Mouse (Mus musculus): Measurements from ENCODE around the gene Ciao1.
"Not testable (repeated sequence)": the region's sequence is repeated elsewhere in the genome, so short reads cannot be mapped to it uniquely, and the experiment has no call there.

Gene Ciao1

DNA sequence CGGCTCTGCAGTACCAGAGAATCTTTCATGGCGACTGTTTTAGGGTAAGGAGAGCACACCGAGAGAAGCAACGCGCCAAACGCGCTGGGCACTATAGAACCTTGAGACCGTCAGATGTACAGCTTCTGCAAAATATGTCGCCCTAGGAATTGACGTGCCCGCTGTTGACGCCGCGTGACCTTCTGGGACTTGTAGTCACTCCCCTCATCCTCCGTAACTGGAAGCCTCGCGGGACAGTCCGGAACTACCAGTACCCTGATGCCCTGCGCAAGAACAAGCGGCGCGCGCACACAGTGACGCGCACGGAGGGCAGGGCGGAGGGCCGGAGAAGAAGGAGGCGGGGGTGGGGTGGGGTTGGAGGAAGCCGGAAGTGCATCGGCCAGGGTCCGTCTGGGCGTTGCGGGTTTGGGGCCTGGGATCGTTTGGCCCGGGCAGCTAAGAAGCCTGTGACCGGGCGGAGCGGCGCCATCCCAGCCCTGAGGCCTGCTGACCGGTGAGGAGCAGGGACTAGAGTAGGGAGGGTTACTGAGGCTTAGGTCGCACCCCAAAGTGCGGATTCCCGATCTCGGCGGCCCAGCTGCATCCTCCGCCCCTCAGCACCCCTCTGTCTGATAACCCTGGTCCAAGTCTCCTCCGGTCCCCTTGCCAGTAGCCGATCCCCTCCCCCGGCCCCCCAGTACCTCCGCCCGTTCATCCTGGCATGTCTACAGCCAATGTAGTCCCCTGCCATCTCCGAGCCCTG lies at the start of gene Ciao1, which contains the start of gene Tmem127:
Ciao1 (minus strand) TSS at position 225 of the 742 bp plus-strand sequence.
Tmem127 (plus strand) TSS at position 317 of the 742 bp plus-strand sequence.
- DNase-seq (ENCODE audit: low spot score in 2 of 2), result peak; percentile 96 to 97

DNA sequence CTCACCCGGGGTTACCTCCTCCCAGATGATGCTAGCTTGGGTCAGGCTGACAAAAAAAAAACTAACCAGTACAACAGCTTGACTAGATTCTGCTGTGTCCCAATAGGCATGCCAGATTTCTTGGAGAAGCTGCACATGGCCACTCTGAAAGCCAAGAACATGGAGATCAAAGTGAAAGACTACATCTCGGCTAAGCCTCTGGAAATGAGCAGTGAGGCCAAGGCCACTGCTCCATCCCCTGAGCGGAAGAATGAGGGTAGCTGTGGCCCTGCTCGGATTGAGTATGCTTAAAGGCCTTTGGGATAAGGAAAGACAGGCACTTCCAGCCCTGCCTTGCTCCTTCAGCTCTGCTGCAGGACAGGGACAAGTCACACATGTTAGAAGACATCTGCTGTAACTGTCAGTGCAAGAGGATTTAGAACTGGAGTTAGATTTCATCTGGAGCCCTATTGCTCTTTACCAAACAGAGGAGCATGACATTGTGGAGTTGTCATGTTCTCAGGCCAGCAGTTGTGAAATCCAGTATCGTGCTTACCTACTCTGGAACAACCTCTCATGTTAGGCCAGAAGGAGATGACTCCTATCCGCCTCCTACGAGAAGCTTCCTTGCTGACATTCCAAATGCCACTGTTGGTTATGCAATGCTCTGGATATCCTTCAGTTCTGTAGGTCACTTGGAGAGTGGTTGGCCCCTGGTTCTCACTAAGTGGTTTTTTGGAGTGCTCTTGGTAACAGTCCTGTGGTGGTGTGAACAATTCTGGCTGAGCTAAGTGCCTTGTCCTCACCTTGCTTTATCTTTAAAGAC lies 49.6 kb upstream of the Ciao1 start:
- no peak for DNase-seq (ENCODE audit: low spot score in 2 of 2)

DNA sequence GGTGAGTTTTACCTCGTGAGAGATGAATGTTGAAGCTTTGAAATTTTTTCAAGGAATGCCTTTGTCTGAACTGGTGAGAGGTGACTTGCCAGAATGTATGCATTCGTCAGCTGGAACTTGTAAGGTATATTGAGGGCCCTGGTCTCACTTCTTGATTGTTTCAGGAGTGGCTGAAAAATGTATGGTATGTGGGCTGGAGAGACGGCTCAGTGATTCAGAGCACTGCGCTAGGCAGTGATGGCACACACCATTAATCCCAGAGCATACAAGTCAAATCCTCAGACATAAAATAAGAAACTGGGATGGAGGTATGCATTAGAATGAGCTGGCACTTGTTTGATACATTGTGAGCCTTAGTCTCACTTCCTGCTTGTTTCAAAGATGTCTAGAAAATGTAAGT lies 44.6 kb upstream of the Ciao1 start:
- DNase-seq (ENCODE audit: low spot score in 2 of 2), result no peak

DNA sequence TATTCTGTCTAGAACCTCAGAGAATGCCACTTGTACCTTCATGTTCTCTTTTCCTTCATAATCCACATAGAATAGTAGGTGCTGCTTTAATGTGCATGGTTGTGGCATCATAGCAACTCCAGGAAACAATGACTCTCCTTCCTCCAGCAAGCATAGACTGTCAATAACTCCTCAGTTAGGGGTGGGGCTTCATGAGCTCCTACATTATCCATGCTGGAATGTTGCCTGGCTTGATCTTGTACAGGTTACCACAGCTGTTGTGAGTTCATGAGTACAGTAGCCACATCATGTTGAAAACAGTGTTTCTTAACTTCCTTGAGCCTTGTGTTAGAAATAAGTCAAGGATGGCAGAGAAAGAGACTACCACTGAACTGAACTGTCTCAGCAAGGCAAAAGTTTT lies 30.5 kb upstream of the Ciao1 start:
- no peak for DNase-seq (ENCODE audit: low spot score in 2 of 2)

DNA sequence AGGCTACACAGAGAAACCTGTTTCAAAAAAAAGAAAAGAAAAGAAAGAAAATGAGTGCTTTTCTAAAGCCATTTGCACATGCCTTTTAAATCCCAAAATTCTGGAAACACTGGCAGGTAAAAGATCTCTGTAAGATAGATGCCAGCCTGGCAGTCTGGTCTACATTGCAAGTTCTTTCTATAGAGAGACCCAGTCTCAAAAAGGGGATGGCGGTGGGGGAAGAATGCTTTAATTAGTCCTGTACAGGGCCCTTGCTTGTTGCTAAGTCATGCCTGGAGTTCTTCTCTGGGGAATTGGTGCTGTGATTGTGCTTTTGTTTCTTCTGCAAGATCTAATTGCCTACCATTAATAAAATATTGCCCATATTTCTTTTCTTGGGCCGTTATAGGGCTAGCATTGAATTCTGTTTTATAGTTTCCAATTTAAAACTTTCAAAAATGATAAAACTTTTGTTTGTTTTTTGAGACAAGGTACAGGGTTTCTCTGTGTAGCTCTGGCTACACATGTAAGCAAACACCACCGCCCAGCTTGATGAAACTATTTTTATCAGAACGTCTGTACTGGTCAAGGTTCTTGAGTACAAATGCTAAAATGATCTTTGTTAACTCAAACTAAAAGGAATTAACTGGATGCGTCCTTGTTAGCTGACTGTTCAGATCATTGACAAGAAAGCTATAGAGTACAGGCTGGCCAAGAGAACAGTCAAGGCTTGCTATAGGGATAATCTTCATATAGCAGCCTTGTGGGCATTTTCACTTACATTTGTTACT lies 28.1 kb upstream of the Ciao1 start:
- DNase-seq (ENCODE audit: low spot score in 2 of 2), result no peak

DNA sequence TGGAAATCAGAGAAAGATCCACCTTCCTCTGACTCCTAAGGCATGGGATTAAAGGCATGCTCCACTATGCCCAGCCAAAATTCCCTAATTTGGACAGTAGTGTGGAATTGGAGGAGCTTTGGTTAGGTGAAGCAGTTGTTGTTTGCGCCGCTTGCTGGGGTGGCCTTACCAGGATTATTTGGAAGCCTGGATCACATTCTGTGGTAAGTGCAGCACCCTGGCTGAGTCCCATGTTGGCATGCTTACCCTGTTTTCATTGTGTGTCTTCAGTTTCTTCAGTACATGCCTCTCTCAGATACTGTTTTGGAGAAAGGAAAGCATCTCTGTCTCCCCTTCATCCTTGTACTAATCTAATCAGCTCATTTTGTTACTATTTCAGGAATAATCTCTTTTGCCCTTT lies 27.0 kb upstream of the Ciao1 start:
- DNase-seq (ENCODE audit: low spot score in 2 of 2), result no peak

DNA sequence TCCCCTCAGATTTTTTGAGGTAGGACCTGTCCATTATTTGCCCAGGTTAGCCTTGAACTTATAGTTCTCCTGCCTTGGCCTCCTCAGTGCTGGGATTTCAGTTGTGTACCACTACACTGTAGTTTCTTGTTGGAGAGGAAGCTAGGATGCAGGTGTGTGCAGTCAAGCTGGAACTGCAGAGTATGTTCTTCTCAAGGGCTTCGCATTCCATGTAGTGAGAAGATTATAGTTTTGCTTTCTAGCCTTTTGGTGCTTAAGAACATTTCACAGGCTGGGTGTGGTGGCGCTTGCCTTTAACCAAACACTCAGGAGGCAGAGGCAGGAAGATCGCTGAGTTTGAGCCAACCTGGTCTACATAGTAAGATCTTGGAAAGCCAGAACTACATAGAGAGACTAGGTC lies 25.2 kb upstream of the Ciao1 start:
- no peak for DNase-seq (ENCODE audit: low spot score in 2 of 2)

DNA sequence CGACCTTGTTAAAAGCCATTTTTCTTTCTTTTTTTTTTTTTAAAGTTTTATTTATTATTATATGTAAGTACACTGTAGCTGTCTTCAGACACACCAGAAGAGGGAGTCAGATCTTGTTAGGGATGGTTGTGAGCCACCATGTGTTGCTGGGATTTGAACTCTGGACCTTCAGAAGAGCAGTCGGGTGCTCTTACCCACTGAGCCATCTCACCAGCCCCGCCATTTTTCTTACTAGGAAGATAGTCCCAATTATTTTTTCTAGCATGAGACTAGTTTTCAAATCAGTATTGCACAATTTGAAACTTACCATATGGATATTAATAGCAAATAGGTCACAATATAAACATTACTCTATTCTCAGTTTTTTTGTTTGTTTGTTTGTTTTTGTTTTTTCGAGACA lies 24.4 kb upstream of the Ciao1 start:
- DNase-seq (ENCODE audit: low spot score in 2 of 2), result not testable (repeated sequence)

DNA sequence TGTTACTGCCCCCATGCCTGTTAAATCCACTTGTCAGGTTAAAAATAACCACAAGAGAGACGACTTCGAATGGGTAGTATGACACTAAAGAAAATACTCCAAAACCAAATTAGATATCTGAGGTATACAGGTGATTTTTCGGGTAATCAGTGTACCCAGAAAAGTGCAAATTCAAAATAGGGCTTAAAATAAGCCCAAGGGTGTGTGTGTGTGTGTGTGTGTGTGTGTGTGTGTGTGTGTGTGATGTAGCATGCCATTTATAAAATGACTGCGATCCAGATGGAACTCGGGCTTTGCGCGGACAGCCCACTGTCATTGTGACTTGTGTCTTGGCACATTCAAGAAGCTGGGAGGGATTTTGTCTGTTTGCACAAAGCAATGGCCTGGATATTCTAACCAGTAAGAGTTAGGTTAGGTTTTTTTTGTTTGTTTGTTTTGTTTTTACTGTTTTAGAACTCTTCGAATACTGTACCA lies 23.5 kb upstream of the Ciao1 start:
- peak in 1 of 2 experiments; percentile 29 for DNase-seq (ENCODE audit: low spot score in 2 of 2)

DNA sequence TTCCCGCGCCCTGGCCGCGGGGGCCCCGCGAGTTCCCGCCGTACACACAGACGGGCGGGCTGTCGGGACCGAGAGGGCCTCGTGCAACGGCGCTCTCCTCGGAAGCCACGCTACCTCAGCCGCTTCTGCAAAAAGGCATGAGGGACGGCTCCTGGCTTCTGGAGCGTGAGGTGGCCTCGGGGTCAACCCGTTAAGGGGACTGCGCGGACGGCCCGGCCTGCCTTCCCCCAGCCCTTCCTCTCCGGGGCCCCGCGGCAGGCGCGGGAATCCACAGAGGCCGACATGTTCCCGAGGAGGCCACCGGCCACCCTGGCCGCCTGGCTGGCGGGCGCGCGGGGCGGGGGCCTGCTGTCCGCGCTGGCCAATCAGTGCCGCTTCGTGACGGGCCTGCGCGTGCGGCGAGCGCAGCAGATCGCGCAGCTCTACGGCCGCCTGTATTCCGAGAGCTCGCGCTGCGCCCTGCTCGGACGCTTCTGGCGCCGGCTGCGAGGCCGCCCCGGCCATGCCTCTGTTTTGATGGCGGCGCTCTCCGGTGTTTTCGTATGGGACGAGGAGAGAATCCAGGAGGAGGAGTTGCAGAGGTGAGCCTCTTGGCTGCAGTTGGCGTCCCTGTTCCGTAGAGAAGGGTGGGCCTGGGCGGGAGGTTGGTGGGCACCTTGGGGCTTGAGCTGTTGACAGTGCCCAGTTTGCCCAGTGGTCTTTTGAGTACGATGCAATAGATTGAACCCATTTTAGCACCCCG lies 22.9 kb upstream of the Ciao1 start:
- peak; percentile 75 to 82 for DNase-seq (ENCODE audit: low spot score in 2 of 2)

DNA sequence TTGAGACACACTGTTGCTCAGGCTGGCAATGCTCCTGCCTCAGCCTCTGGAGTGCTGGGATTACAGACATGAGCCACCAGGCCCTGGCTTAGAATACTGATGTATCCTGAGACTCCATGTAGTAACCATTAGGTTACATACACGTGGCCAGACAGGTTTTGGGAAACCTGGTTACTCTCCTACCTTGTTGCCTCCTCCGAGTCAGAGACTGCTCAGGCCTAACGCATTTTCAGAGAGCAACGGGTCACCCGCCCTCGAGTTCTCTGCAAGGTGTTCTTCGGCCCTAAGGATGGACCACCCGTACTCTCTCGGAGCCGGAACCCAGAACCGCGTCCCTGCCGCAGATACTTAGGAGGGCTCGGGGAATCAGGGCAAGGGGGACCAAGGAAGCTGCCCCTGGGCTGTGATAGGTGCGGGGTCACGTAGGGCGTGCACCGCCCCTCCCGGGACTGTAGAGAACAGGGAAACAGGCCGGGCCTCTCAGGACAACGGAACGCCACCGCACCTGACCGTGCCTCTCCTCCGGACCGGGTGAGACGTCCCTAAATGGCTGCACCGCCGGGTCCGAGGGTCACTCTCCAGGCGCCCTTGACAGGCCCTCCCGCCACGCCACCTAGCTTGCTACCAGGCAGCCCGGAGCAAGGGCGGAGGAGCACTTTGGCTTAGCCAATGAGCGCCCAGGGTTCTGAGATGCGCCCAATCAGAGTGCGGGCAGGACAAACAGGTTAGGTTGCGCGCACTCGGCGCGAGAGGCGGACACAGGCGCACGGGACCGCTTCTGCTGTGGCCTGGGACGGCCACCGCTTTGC lies 22.1 kb upstream of the Ciao1 start, which contains the start of gene Stard7:
Stard7 (plus strand) TSS at position 728 of the 809 bp plus-strand sequence.
- DNase-seq (ENCODE audit: low spot score in 2 of 2), result peak; percentile 93 to 95

DNA sequence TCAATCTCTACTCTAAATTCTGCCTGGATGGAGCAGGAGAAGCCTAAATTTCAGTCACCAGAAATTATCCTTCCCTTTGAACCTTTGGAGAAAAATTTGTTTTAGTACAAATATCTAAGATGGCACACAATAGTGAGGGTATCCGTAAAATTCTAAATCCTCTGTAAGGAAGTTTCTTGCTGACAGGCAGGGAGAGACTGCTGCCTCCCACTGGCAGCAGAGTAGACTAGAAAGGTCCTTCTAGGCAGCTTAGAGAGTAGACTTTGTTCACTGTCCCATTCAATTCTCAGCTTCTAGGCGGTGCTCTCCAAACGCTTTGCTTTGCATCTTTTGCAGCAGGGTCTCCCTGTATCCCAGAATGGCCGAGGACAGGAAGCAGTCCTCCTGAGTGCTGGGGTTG lies 20.2 kb upstream of the Ciao1 start:
- DNase-seq (ENCODE audit: low spot score in 2 of 2), result no peak

DNA sequence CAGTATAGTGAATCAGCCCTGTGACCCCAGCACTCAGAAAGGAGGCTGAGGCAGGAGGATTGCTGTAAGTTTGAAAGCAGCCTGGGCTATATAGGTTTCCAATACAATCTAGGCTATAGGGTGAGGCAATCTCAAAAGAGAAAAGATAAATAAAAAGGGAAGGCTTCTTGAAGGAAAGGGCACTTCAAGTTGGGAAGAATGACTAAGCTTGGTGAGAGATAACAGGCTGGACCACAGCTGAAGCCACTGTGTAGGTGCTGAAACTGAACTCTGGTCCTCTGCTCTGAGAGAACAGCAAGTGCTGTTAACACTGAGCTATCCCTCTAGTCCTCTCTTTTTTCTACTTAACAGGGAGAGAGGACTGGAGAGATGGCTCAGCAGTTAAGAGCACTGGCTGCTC lies 14.9 kb upstream of the Ciao1 start:
- no peak for DNase-seq (ENCODE audit: low spot score in 2 of 2)

DNA sequence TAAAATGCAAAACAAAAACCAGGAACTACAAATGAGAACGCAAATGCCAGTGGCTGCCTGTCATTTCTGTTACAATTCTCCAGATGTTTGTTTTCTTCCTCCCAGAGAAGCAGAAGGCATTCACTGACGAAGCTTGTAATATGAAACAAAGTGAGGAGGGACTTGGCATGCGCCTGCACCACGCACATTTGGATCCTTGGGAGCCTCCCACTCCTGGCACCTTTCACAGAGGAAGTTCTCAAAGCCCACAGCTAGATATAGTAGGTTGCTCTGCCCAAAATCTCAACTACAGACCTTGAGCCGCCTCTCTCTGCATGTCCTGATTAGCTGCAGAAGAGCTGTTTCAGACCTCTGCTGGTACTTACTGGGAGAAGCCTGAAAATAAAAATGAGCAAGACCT lies 11.7 kb upstream of the Ciao1 start:
- DNase-seq (ENCODE audit: low spot score in 2 of 2), result no peak

DNA sequence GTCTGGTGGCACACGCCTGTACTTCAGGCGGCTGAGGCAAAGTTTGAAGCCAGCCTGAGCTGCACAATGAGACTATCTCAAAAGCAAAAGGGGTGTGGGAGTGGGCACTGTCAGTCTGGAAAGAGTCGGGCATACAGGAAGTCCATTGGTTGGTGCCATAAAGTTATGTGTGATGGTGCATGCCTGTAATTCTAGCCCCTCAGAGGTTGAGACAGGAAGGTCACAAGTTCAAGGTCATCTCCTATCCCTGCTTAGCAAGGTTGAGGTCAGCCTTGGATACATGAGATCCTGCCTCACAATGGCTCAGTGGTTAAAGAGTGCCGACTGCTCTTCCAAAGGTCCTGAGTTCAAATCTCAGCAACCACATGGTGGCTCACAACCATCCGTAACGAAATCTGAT lies 7.7 kb upstream of the Ciao1 start:
- no peak for DNase-seq (ENCODE audit: low spot score in 2 of 2)

DNA sequence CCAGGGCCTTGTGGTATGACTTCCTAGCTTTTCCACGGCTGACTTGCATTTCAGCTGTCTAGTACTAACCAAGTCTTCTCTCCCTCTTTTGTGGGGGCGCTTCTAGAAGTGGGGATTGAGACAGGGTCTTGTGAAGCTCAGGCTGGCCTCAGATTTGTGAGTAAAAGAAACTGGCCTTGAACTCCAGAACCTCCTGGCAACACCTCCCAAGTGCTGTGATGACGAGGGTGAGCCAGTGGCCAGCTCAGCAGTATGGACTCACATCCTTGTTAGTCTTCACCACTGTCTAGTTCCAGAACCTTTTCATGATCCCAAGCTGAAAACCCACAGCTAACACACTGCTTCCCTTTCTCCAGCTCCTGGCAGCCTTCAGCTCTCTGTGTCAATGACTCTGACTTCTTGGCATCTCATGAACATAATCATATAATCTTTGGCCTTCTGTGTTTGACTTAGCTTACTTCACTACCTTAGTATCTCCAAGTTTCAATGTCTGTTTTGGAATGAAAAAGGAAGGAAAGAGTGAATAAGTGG lies 7.1 kb upstream of the Ciao1 start:
- DNase-seq (ENCODE audit: low spot score in 2 of 2), result no peak

DNA sequence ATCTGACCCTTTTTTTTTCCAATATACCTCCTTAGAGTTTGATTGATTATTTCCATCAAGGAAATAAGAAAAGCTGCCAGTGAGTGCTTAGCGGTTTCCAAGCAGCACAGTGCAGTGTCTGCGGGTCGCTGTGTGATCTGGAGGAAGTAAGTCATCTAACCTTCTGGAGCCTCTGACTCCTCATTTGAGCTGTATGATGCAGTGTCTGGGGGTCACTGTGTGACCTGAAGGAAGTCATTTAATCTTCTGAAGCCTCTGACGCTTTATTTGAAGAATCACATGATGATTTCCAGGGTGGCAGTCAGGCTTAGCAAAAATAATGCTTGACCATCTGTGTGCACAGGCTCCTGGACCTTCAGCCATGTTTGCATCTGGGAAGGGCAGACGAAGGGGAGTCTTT lies 5.2 kb upstream of the Ciao1 start:
- DNase-seq (ENCODE audit: low spot score in 2 of 2), result no peak

DNA sequence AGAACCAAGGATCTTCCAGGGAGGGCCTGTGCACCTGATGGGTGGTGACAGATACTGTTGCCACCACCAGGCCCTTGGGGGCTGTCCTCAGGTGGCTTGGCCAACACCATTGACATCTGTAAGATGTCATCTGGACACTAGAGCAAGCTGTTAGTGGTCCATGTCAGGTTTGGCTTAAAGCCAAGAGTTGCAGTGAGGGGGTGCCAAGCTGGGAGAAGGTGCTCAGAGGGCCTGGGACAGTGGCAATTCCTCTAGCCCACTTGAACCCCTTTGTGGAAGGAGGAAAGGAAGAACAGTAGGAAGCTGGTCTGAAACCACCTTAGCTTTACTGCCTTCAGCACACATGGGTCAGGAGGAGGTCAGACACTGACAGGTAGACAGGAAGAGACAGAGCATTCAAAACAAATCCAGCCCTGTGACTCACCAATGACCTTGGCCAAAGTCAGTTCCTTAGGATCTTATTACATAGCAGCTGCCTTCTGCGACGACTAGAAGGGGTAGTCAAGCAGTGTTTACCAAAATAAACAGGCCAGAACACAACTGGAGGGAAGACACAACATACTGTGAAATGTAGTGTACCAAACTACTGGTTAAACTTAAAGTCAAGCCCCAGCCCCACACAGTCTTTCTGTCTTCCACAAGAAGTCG lies 4.4 kb upstream of the Ciao1 start:
- DNase-seq (ENCODE audit: low spot score in 2 of 2), result no peak

DNA sequence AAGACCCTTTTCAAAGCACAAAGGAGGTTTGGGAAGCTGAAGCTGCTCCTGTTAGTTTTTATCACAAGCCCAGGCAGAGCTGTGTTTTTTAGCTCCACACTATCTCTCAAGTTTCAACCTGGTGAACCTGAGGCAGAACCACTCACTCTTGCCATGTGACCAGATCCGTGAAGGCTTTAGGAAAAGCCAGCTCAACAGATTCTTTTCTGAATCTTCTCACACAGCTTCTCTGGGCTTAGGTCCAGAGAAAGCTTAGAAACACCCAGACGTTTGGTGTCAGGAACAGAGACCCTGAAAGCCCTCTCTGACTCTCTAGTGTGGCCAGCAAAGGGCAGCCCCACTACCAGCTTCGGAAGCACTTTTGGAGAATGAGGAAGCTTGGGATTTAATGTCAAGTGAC lies 3.8 kb upstream of the Ciao1 start:
- no peak for DNase-seq (ENCODE audit: low spot score in 2 of 2)

Measured in frontal cortex, postnatal 10 days (tissue).